Mouse (Mus musculus): Measurements from ENCODE around the gene Hoxa6.

The Hoxa6 gene

GRCm38 (mm10) chr6:52200751-52201250 is 7.7 kb downstream of the Hoxa6 start:
- no peak for DNase-seq (ENCODE audit: low spot score in 2 of 2)

GRCm38 (mm10) chr6:52200073-52200750 is 8.3 kb downstream of the Hoxa6 start:
- DNase-seq (ENCODE audit: low spot score in 2 of 2): no peak

- no peak for DNase-seq (ENCODE audit: low spot score in 2 of 2)
These were observed 11.3 kb downstream of the Hoxa6 start for GRCm38 (mm10) chr6:52197271-52197670.

GRCm38 (mm10) chr6:52196811-52197210 is 11.7 kb downstream of the Hoxa6 start:
- DNase-seq (ENCODE audit: low spot score in 2 of 2): no peak

- DNase-seq (ENCODE audit: low spot score in 2 of 2): no peak
These were observed 13.8 kb downstream of the Hoxa6 start for GRCm38 (mm10) chr6:52194690-52195089.

GRCm38 (mm10) chr6:52191860-52192550 is 16.5 kb downstream of the Hoxa6 start:
- DNase-seq (ENCODE audit: low spot score in 2 of 2): peak; percentile 67 to 70

GRCm38 (mm10) chr6:52190906-52191810 is 17.4 kb downstream of the Hoxa6 start, which contains the start of gene Hoxa4:
Hoxa4 (minus strand) TSS chr6:52191753.
- no peak for DNase-seq (ENCODE audit: low spot score in 2 of 2)

GRCm38 (mm10) chr6:52190410-52190809 is 18.1 kb downstream of the Hoxa6 start:
- DNase-seq (ENCODE audit: low spot score in 2 of 2): no peak

GRCm38 (mm10) chr6:52189909-52190308 is 18.6 kb downstream of the Hoxa6 start:
- DNase-seq (ENCODE audit: low spot score in 2 of 2): no peak

GRCm38 (mm10) chr6:52189172-52189591 is 19.3 kb downstream of the Hoxa6 start:
- no peak for DNase-seq (ENCODE audit: low spot score in 2 of 2)

- no peak for DNase-seq (ENCODE audit: low spot score in 2 of 2)
These were observed 22.0 kb downstream of the Hoxa6 start for GRCm38 (mm10) chr6:52186500-52186899.

GRCm38 (mm10) chr6:52185834-52186233 is 22.7 kb downstream of the Hoxa6 start:
- DNase-seq (ENCODE audit: low spot score in 2 of 2): no peak

- no peak for DNase-seq (ENCODE audit: low spot score in 2 of 2)
These were observed 23.3 kb downstream of the Hoxa6 start for GRCm38 (mm10) chr6:52185222-52185621.

- DNase-seq (ENCODE audit: low spot score in 2 of 2): no peak
These were observed 23.9 kb downstream of the Hoxa6 start for GRCm38 (mm10) chr6:52184668-52185067.

- no peak for DNase-seq (ENCODE audit: low spot score in 2 of 2)
These were observed 25.0 kb downstream of the Hoxa6 start for GRCm38 (mm10) chr6:52183311-52184080.

- no peak for DNase-seq (ENCODE audit: low spot score in 2 of 2)
These were observed 25.7 kb downstream of the Hoxa6 start for GRCm38 (mm10) chr6:52182793-52183192.

GRCm38 (mm10) chr6:52182030-52182429 is 26.5 kb downstream of the Hoxa6 start:
- no peak for DNase-seq (ENCODE audit: low spot score in 2 of 2)

- no peak for DNase-seq (ENCODE audit: low spot score in 2 of 2)
These were observed 27.8 kb downstream of the Hoxa6 start for GRCm38 (mm10) chr6:52180726-52181125.

GRCm38 (mm10) chr6:52180213-52180710 is 28.3 kb downstream of the Hoxa6 start:
- no peak for DNase-seq (ENCODE audit: low spot score in 2 of 2)

- no peak for DNase-seq (ENCODE audit: low spot score in 2 of 2)
These were observed 28.8 kb downstream of the Hoxa6 start for GRCm38 (mm10) chr6:52179690-52180089.
